Mouse (Mus musculus): ENCODE measurements around the gene Vps13d. TPM values are rescaled to one million over a fixed set of nuclear protein-coding genes. Genes with fewer than 3 reads are reported as not detected.
A peak's percentile ranks its signal among the peaks of the same experiment; 100 is the strongest.

Gene Vps13d
- polyA plus RNA-seq, 1 experiment from 2014 or later: 11.4 TPM

GRCm38 (mm10) chr4:145203305-145203704 lies 8.5 kb upstream of the Vps13d start:
- WGBS: 73% methylated on average over 2 of the region's 2 CpGs
- Histone ChIP-seq H3K4me1 (ENCODE audit: control insufficient read depth, insufficient read depth, low read depth, low read length) (no peaks in the 10 kb centered on the region), H3K27ac (ENCODE audit: low read depth, low read length) (no peak overlapping the region), H3K4me2 (ENCODE audit: low read length) (no peak overlapping the region), H3K27me3 (replicated peaks; ENCODE audit: control insufficient read depth, insufficient read depth, low read length) (no peaks in the 10 kb centered on the region), H3K9ac (ENCODE audit: low read depth, low read length) (no peak overlapping the region), H3K9me3 (ENCODE audit: control insufficient read depth, low read length) (no peaks in the 10 kb centered on the region), H3K4me3 (ENCODE audit: low read length) (no peak overlapping the region), H3K36me3 (ENCODE audit: control insufficient read depth, insufficient read depth, low read length) (no peaks in the 10 kb centered on the region)
- no peak for ATAC-seq

GRCm38 (mm10) chr4:145201424-145201823 lies 6.6 kb upstream of the Vps13d start:
- Histone ChIP-seq H3K4me2 (ENCODE audit: low read length) (no peak overlapping the region), H3K9me3 (ENCODE audit: control insufficient read depth, low read length) (no peaks in the 10 kb centered on the region), H3K9ac (ENCODE audit: low read depth, low read length) (no peak overlapping the region), H3K27me3 (replicated peaks; ENCODE audit: control insufficient read depth, insufficient read depth, low read length) (no peaks in the 10 kb centered on the region), H3K27ac (ENCODE audit: low read depth, low read length) (no peak overlapping the region), H3K36me3 (ENCODE audit: control insufficient read depth, insufficient read depth, low read length) (no peaks in the 10 kb centered on the region), H3K4me1 (ENCODE audit: control insufficient read depth, insufficient read depth, low read depth, low read length) (no peaks in the 10 kb centered on the region), H3K4me3 (ENCODE audit: low read length) (no peak overlapping the region)
- whole genome bisulfite sequencing: 83% methylated on average over 3 of the region's 3 CpGs
- ATAC-seq: no peak

- no peak for ATAC-seq
- no peaks in the 10 kb centered on the region for H3K36me3 ChIP-seq (ENCODE audit: control insufficient read depth, insufficient read depth, low read length)
- H3K4me1 ChIP-seq (ENCODE audit: control insufficient read depth, insufficient read depth, low read depth, low read length): no peaks in the 10 kb centered on the region; the same call in 1 of the 2 replicates
- H3K9ac ChIP-seq (ENCODE audit: low read depth, low read length): no peak overlapping the region
- H3K27ac ChIP-seq (ENCODE audit: low read depth, low read length): no peak overlapping the region
- H3K27me3 ChIP-seq (replicated peaks; ENCODE audit: control insufficient read depth, insufficient read depth, low read length): no peaks in the 10 kb centered on the region
- H3K4me2 ChIP-seq (ENCODE audit: low read length): no peak overlapping the region
- no peaks in the 10 kb centered on the region for H3K9me3 ChIP-seq (ENCODE audit: control insufficient read depth, low read length)
- WGBS: 50% methylated on average over 11 of the region's 11 CpGs
- H3K4me3 ChIP-seq (ENCODE audit: low read length): no peak overlapping the region
Measured at GRCm38 (mm10) chr4:145199982-145200699, 5.3 kb upstream of the Vps13d start.

GRCm38 (mm10) chr4:145196586-145196985 lies 1.8 kb upstream of the Vps13d start:
- H3K9ac ChIP-seq (ENCODE audit: low read depth, low read length): no peak overlapping the region
- WGBS: 92% methylated on average over 4 of the region's 4 CpGs
- peaks cover 16% of the 10 kb centered on the region for H3K4me1 ChIP-seq (ENCODE audit: control insufficient read depth, insufficient read depth, low read depth, low read length)
- no peak overlapping the region for H3K4me2 ChIP-seq (ENCODE audit: low read length)
- H3K27me3 ChIP-seq (replicated peaks; ENCODE audit: control insufficient read depth, insufficient read depth, low read length): no peaks in the 10 kb centered on the region
- H3K9me3 ChIP-seq (ENCODE audit: control insufficient read depth, low read length): no peaks in the 10 kb centered on the region
- no peak overlapping the region for H3K4me3 ChIP-seq (ENCODE audit: low read length)
- H3K27ac ChIP-seq (ENCODE audit: low read depth, low read length): no peak overlapping the region
- H3K36me3 ChIP-seq (ENCODE audit: control insufficient read depth, insufficient read depth, low read length): no peaks in the 10 kb centered on the region
- no peak for ATAC-seq

GRCm38 (mm10) chr4:145195172-145195571 lies 367 bp upstream of the Vps13d start:
- 0 out of 2 replicates have a peak, but pooled peaks cover under 1% of the 10 kb centered on the region for H3K36me3 ChIP-seq (ENCODE audit: control insufficient read depth, insufficient read depth, low read length)
- peaks cover 16% of the 10 kb centered on the region for H3K4me1 ChIP-seq (ENCODE audit: control insufficient read depth, insufficient read depth, low read depth, low read length)
- no peaks in the 10 kb centered on the region for H3K27me3 ChIP-seq (replicated peaks; ENCODE audit: control insufficient read depth, insufficient read depth, low read length)
- H3K4me2 ChIP-seq (ENCODE audit: low read length): peak overlapping the region; percentile 49
- H3K4me3 ChIP-seq (ENCODE audit: low read length): peak overlapping the region; percentile 96
- no peaks in the 10 kb centered on the region for H3K9me3 ChIP-seq (ENCODE audit: control insufficient read depth, low read length)
- peak overlapping the region; percentile 27; the same call in 1 of the 2 replicates for H3K9ac ChIP-seq (ENCODE audit: low read depth, low read length)
- H3K27ac ChIP-seq (ENCODE audit: low read depth, low read length): no peak overlapping the region
- 19% methylated on average over 5 of the region's 5 CpGs for WGBS
- no peak; the same call in 1 of the 2 replicates for ATAC-seq

- Histone ChIP-seq H3K9ac (ENCODE audit: low read depth, low read length) (peak overlapping the region; percentile 96), H3K36me3 (ENCODE audit: control insufficient read depth, insufficient read depth, low read length) (0 out of 2 replicates have a peak, but pooled peaks cover 4% of the 10 kb centered on the region), H3K4me2 (ENCODE audit: low read length) (peak overlapping the region; percentile 75), H3K27me3 (replicated peaks; ENCODE audit: control insufficient read depth, insufficient read depth, low read length) (no peaks in the 10 kb centered on the region), H3K27ac (ENCODE audit: low read depth, low read length) (peak overlapping the region; percentile 79), H3K4me3 (ENCODE audit: low read length) (peak overlapping the region; percentile 96), H3K9me3 (ENCODE audit: control insufficient read depth, low read length) (no peaks in the 10 kb centered on the region), H3K4me1 (ENCODE audit: control insufficient read depth, insufficient read depth, low read depth, low read length) (peaks cover 16% of the 10 kb centered on the region)
- WGBS: 0% methylated on average over 10 of the region's 10 CpGs
- peak; percentile 51 for ATAC-seq
Measured at GRCm38 (mm10) chr4:145193991-145194511, 754 bp downstream of the Vps13d start.

GRCm38 (mm10) chr4:145193406-145193805 lies 1.4 kb downstream of the Vps13d start:
- H3K9me3 ChIP-seq (ENCODE audit: control insufficient read depth, low read length): no peaks in the 10 kb centered on the region
- peaks cover 16% of the 10 kb centered on the region for H3K4me1 ChIP-seq (ENCODE audit: control insufficient read depth, insufficient read depth, low read depth, low read length)
- WGBS: 45% methylated on average over 3 of the region's 3 CpGs
- H3K27ac ChIP-seq (ENCODE audit: low read depth, low read length): peak overlapping the region; percentile 79; the same call in 1 of the 2 replicates
- H3K27me3 ChIP-seq (replicated peaks; ENCODE audit: control insufficient read depth, insufficient read depth, low read length): no peaks in the 10 kb centered on the region
- 0 out of 2 replicates have a peak, but pooled peaks cover 10% of the 10 kb centered on the region for H3K36me3 ChIP-seq (ENCODE audit: control insufficient read depth, insufficient read depth, low read length)
- peak overlapping the region; percentile 96 for H3K9ac ChIP-seq (ENCODE audit: low read depth, low read length)
- peak overlapping the region; percentile 96 for H3K4me3 ChIP-seq (ENCODE audit: low read length)
- H3K4me2 ChIP-seq (ENCODE audit: low read length): peak overlapping the region; percentile 75
- ATAC-seq: no peak

- H3K9me3 ChIP-seq (ENCODE audit: control insufficient read depth, low read length): no peaks in the 10 kb centered on the region
- no peak for ATAC-seq
- no peak overlapping the region for H3K4me3 ChIP-seq (ENCODE audit: low read length)
- H3K27me3 ChIP-seq (replicated peaks; ENCODE audit: control insufficient read depth, insufficient read depth, low read length): no peaks in the 10 kb centered on the region
- peaks cover 12% of the 10 kb centered on the region for H3K36me3 ChIP-seq (ENCODE audit: control insufficient read depth, insufficient read depth, low read length)
- H3K4me2 ChIP-seq (ENCODE audit: low read length): no peak overlapping the region
- H3K4me1 ChIP-seq (ENCODE audit: control insufficient read depth, insufficient read depth, low read depth, low read length): peaks cover 16% of the 10 kb centered on the region
- H3K9ac ChIP-seq (ENCODE audit: low read depth, low read length): no peak overlapping the region
- no peak overlapping the region for H3K27ac ChIP-seq (ENCODE audit: low read depth, low read length)
Measured at GRCm38 (mm10) chr4:145192686-145193085, 2.1 kb downstream of the Vps13d start.

- Histone ChIP-seq H3K27ac (ENCODE audit: low read depth, low read length) (no peak overlapping the region), H3K4me3 (ENCODE audit: low read length) (no peak overlapping the region), H3K4me2 (ENCODE audit: low read length) (no peak overlapping the region), H3K9me3 (ENCODE audit: control insufficient read depth, low read length) (no peaks in the 10 kb centered on the region), H3K4me1 (ENCODE audit: control insufficient read depth, insufficient read depth, low read depth, low read length) (peaks cover 12% of the 10 kb centered on the region), H3K36me3 (ENCODE audit: control insufficient read depth, insufficient read depth, low read length) (peaks cover 42% of the 10 kb centered on the region), H3K27me3 (replicated peaks; ENCODE audit: control insufficient read depth, insufficient read depth, low read length) (no peaks in the 10 kb centered on the region), H3K9ac (ENCODE audit: low read depth, low read length) (no peak overlapping the region)
- ATAC-seq: no peak
Measured at GRCm38 (mm10) chr4:145188561-145188960, 6.2 kb downstream of the Vps13d start.
